Mouse (Mus musculus) liver, embryonic 14.5 days (tissue): Measurements from ENCODE around the gene Zfp981. TPM values are rescaled to one million over a fixed set of nuclear protein-coding genes. Genes with fewer than 3 reads are reported as not detected.
"Not testable (repeated sequence)": the region's sequence is repeated elsewhere in the genome, so short reads cannot be mapped to it uniquely, and the experiment has no call there.

Experiments
- ATAC-seq: fragments of 200-750 bp; cut with Nextera tagmentation; 2 replicates; pipeline ENCODE4 v1.8.0; 2017; ENCODE audit warnings: moderate number of reproducible peaks, mild to moderate bottlenecking, moderate library complexity; ENCODE audit not compliant: insufficient read depth
- DNase-seq, 3 experiments: peaks; one replicate each; pipeline ENCODE4 v3.0.0-alpha.2; 2012 to 2013; ENCODE audit warnings: low read depth in 3 of 3, low spot score in 3 of 3
- H3K27ac ChIP-seq: fragments of 300-500 bp; sonication (generic); 2 replicates; pipeline ENCODE4 v1.5.1; 2014; ENCODE audit warnings: moderate library complexity, mild to moderate bottlenecking, control low read depth, inconsistent platforms
- H3K27me3 ChIP-seq: fragments of 300-500 bp; sonication (generic); 2 replicates; pipeline ENCODE4 v1.6.1; 2014; ENCODE audit warnings: mild to moderate bottlenecking, low read length, moderate library complexity; ENCODE audit not compliant: control insufficient read depth, insufficient read depth
- H3K36me3 ChIP-seq: fragments of 300-500 bp; sonication (generic); replicated peaks from 2 replicates; pipeline ENCODE4 v1.6.1; 2014; ENCODE audit warnings: low read depth; ENCODE audit not compliant: control insufficient read depth, insufficient read depth
- H3K4me1 ChIP-seq, 2 experiments: fragments of 200-500 bp in 1 of 2; fragments of 300-500 bp in 1 of 2; sonication (generic) in 1 of 2; replicated peaks; 2 replicates each; pipeline ENCODE4 v1.6.1; 2012 to 2014; ENCODE audit warnings: antibody characterized with exemption in 1 of 2, inconsistent platforms in 1 of 2, low read length in 1 of 2; ENCODE audit not compliant: control insufficient read depth in 2 of 2, insufficient read depth in 2 of 2
- H3K4me2 ChIP-seq: fragments of 300-500 bp; sonication (generic); 2 replicates; pipeline ENCODE4 v1.6.1; 2014; ENCODE audit warnings: low read depth, mild to moderate bottlenecking, control low read depth, moderate library complexity
- H3K4me3 ChIP-seq, 2 experiments: fragments of 200-500 bp in 1 of 2; fragments of 300-500 bp in 1 of 2; sonication (generic) in 1 of 2; 2 replicates each; pipeline ENCODE4 v1.5.1; 2012 to 2014; ENCODE audit warnings: low read depth in 2 of 2, low read length in 2 of 2, mild to moderate bottlenecking in 2 of 2, control low read depth in 1 of 2, inconsistent platforms in 1 of 2, moderate library complexity in 1 of 2; ENCODE audit not compliant: insufficient read depth in 1 of 2
- H3K9ac ChIP-seq: fragments of 300-500 bp; sonication (generic); replicated peaks from 2 replicates; pipeline ENCODE4 v1.6.1; 2014; ENCODE audit warnings: mild to moderate bottlenecking, control low read depth, moderate library complexity
- H3K9me3 ChIP-seq: fragments of 300-500 bp; sonication (generic); 2 replicates; pipeline ENCODE4 v1.6.1; 2016; ENCODE audit warnings: low read length, mixed read lengths; ENCODE audit not compliant: control insufficient read depth
- CTCF ChIP-seq: IDR thresholded peaks from 2 replicates; pipeline ENCODE4 v1.5.1; 2016; ENCODE audit warnings: antibody characterized with exemption, low read depth, control low read depth
- EP300 ChIP-seq: IDR thresholded peaks from 2 replicates; pipeline ENCODE4 v1.6.1; 2016; ENCODE audit warnings: antibody characterized with exemption, low read depth
- WGBS: fragments of 180-500 bp; shearing (Covaris S2); extraction: QIAGEN DNeasy Blood & Tissue Kit; methylation state at CpG from one replicate; pipeline ENCODE4 v1.1.7; 2014; ENCODE audit not compliant: insufficient replicate concordance; 5-methylcytosine and 5-hydroxymethylcytosine counted together
- polyA plus RNA-seq, 2 experiments: library from polyadenylated mRNA; depleted of rRNA in 1 of 2; stranded (reverse) in 1 of 2; unstranded in 1 of 2; fragments of >200 nt; fragmentation: Nextera tagmentation in 1 of 2; extraction: Ambion mirVana in 1 of 2; gene quantifications; 2 replicates each; pipeline versions ENCODE4 v1.2.1 to v1.2.3; 2012 to 2014

Zfp981 gene
- polyA plus RNA-seq, 2 experiments, result 0.09 TPM; not detected in 1

- Histone ChIP-seq H3K27me3 (no peaks in the 10 kb centered on the region), H3K27ac (no peak overlapping the region), H3K4me1 (no peaks in the 10 kb centered on the region), H3K4me3 (no peak overlapping the region), H3K36me3 (no peaks in the 10 kb centered on the region), H3K4me2 (no peak overlapping the region), H3K9me3 (peaks cover 8% of the 10 kb centered on the region), H3K9ac (no peak overlapping the region)
- TF ChIP-seq CTCF (no peak), EP300 (no peak)
- no peak for ATAC-seq
- no peak for DNase-seq
These were observed 9.4 kb upstream of the Zfp981 start for GRCm38 (mm10) chr4:146492439-146492838.

- no peak overlapping the region for H3K4me2 ChIP-seq
- H3K9ac ChIP-seq, result no peak overlapping the region
- DNase-seq (no peak), ATAC-seq (no peak)
- H3K9me3 ChIP-seq, result peaks cover 8% of the 10 kb centered on the region
- 32% methylated on average over 1 of the region's 1 CpGs for WGBS
- TF ChIP-seq CTCF (no peak), EP300 (no peak)
- no peak overlapping the region for H3K4me3 ChIP-seq
- H3K27me3 ChIP-seq, result no peaks in the 10 kb centered on the region
- H3K4me1 ChIP-seq, result no peaks in the 10 kb centered on the region
- H3K27ac ChIP-seq, result no peak overlapping the region
- no peaks in the 10 kb centered on the region for H3K36me3 ChIP-seq
These were observed 9.0 kb upstream of the Zfp981 start for GRCm38 (mm10) chr4:146492851-146493250.

GRCm38 (mm10) chr4:146493319-146493907 is 8.4 kb upstream of the Zfp981 start:
- H3K27ac ChIP-seq, H3K4me1 ChIP-seq, H3K4me3 ChIP-seq, H3K9ac ChIP-seq, H3K27me3 ChIP-seq, H3K4me2 ChIP-seq, H3K36me3 ChIP-seq, DNase-seq: not testable (repeated sequence)
- 65% methylated on average over 6 of the region's 6 CpGs for WGBS
- H3K9me3 ChIP-seq, result peaks cover 10% of the 10 kb centered on the region
- ATAC-seq, result 0 out of 2 replicates have a peak, but pooled peaks have one; percentile 8

GRCm38 (mm10) chr4:146494980-146495379 is 6.8 kb upstream of the Zfp981 start:
- Histone ChIP-seq H3K27ac (no peak overlapping the region), H3K36me3 (no peaks in the 10 kb centered on the region), H3K9ac (no peak overlapping the region), H3K27me3 (no peaks in the 10 kb centered on the region), H3K4me3 (no peak overlapping the region), H3K4me1 (no peaks in the 10 kb centered on the region), H3K9me3 (peaks cover 15% of the 10 kb centered on the region), H3K4me2 (no peak overlapping the region)
- ATAC-seq (no peak), DNase-seq (no peak)
- TF ChIP-seq CTCF, result no peak
- TF ChIP-seq EP300, result no peak
- 48% methylated on average over 4 of the region's 4 CpGs for WGBS

DNA sequence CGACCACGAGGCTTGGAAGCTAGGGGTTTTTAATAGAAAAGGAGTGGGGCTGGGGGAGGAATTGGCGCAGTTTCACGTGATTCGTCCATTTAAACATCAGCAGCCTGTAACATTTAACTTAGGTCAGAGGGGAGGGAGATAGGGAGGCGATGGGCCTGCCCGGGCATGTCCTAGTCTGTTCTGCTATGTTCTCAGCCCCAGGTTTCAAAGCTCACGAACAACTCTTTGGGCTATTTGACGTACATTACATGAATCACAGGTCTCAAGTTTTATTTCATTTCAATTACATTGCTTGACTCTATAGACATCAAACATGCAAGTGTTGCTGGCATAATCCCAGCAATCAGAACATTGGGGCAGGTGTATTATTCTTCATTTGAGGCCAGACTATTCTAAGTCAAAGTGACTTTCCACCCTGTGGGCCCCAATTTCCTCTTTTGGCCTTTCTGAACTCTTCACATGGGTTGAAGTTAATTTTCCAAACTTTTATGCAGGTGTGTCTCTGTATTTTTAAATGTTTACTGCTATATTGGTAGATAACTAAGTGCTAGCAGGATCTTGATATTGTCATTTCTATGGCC is 4.0 kb upstream of the Zfp981 start:
- H3K27ac ChIP-seq, H3K4me2 ChIP-seq, ATAC-seq, H3K36me3 ChIP-seq, H3K9ac ChIP-seq, H3K4me1 ChIP-seq, H3K27me3 ChIP-seq, H3K4me3 ChIP-seq, DNase-seq: not testable (repeated sequence)
- H3K9me3 ChIP-seq, result peaks cover 15% of the 10 kb centered on the region
- WGBS, result 52% methylated on average over 9 of the region's 9 CpGs

- H3K9ac ChIP-seq, H3K9me3 ChIP-seq, H3K27me3 ChIP-seq, H3K27ac ChIP-seq, DNase-seq, H3K4me1 ChIP-seq, H3K4me3 ChIP-seq, ATAC-seq, H3K4me2 ChIP-seq, H3K36me3 ChIP-seq: not testable (repeated sequence)
- 80% methylated on average over 18 of the region's 24 CpGs for WGBS
These were observed 7.2 kb downstream of the Zfp981 start for GRCm38 (mm10) chr4:146509029-146509428.

DNA sequence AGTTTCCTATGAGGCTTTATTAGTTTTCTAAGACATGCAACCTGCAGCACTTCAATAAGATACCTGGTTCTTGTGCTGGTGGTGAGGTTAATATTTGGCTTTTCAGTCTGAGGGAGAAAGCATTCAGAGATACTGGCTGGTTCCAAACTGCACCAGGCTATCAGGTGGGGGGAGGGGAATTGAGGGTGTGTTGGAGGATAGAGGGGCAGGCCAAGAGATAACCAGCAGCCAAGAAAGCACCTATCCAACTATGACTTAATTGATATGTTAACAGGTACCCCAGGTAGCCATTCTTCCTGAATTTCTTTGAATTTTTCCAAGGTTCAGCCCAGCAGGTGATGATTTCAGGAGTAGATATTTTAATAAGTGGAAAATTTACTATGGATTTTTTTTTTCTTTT is 10.0 kb downstream of the Zfp981 start:
- H3K4me3 ChIP-seq, H3K27me3 ChIP-seq, ATAC-seq, H3K9ac ChIP-seq, H3K4me2 ChIP-seq, H3K27ac ChIP-seq, H3K36me3 ChIP-seq, H3K9me3 ChIP-seq, DNase-seq, H3K4me1 ChIP-seq: not testable (repeated sequence)
